27 mouse cellular contexts compared by ENCODE assay signal in the genomic region with DNA sequence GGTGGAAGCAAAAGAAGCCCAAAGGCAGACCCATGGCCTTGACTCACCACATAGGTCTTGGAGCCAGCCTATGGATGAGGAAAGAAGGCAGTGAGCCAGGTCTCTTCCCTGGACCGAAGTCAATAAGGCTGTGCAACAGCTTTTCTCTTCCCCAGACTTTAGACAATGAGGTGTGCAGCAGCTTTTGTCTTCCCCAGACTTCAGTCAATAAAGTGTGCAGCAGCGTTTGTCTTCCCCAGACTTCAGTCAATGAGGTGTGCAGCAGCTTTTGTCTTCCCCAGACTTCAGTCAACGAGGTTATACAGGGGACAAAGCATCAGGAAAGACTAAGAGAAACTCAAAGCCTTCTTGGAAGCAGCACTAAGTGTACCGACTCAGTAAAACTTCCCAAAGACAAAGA. TPM values are rescaled to one million over a fixed set of nuclear protein-coding genes. Genes with fewer than 3 reads are reported as not detected.
DNase-seq lines count a peak whose midpoint lies in the region; TF ChIP-seq lines count a peak whose summit lies in the region.
"Had no signal": no experiment of that assay in that cellular context is flagged by ENCODE, and none has a peak within 500 bp of the region (broad histone marks: within the 10 kb centered on the region; RNA-seq: fewer than 3 reads in every experiment).

No protein-coding gene starts in this region.

- no peak overlapping the region for H3K9ac ChIP-seq in liver, adult 2 months (ENCODE audit: low read depth, low read length)
- H3K9ac ChIP-seq: embryonic facial prominence, embryonic 12.5 days; heart, embryonic 12.5 days; hindbrain, embryonic 14.5 days; limb, embryonic 15.5 days; lung, embryonic 14.5 days; midbrain, embryonic 15.5 days; neural tube, embryonic 12.5 days had no signal

- H3K27me3 ChIP-seq in liver, adult 2 months (ENCODE audit: control insufficient read depth, insufficient read depth, low read length) = no peaks in the 10 kb centered on the region
- H3K27me3 ChIP-seq in small intestine, adult 2 months (ENCODE audit: control insufficient read depth, insufficient read depth, low read length) = no peaks in the 10 kb centered on the region
- H3K27me3 ChIP-seq: midbrain, embryonic 15.5 days had no signal

- H3K79me2 ChIP-seq in liver, adult 2 months (ENCODE audit: control insufficient read depth, insufficient read depth, low read length) = no peaks in the 10 kb centered on the region

- no peak overlapping the region for H3K4me3 ChIP-seq in liver, adult 2 months (ENCODE audit: insufficient read depth, low read depth, low read length)
- H3K4me3 ChIP-seq in small intestine, adult 2 months (ENCODE audit: low read depth, low read length) = no peak overlapping the region
- H3K4me3 ChIP-seq: embryonic facial prominence, embryonic 12.5 days; heart, embryonic 12.5 days; limb, embryonic 10.5 days; limb, embryonic 15.5 days; midbrain, embryonic 15.5 days; neural tube, embryonic 12.5 days had no signal

- no peak for TF ChIP-seq CTCF in liver, adult 2 months (IDR thresholded peaks at IDR 0.05; ENCODE audit: low read depth, low read length)
- TF ChIP-seq CTCF in small intestine, adult 2 months (IDR thresholded peaks at IDR 0.05; ENCODE audit: extremely low read depth, insufficient read length, insufficient replicate concordance, low read depth, low read length) = no peak

- TF ChIP-seq POLR2A in liver, adult 2 months (IDR thresholded peaks at IDR 0.05; ENCODE audit: extremely low read depth, insufficient read depth, low read length) = no peak
- TF ChIP-seq POLR2A in small intestine, adult 2 months (IDR thresholded peaks at IDR 0.05; ENCODE audit: low read depth, low read length) = no peak

- peaks cover 22% of the 10 kb centered on the region for H3K4me1 ChIP-seq in liver, adult 2 months (ENCODE audit: control insufficient read depth, insufficient read depth, low read length)
- H3K4me1 ChIP-seq in small intestine, adult 2 months (ENCODE audit: control insufficient read depth, insufficient read depth, insufficient read length, low read length) = peaks cover 49% of the 10 kb centered on the region

- no peaks in the 10 kb centered on the region for H3K36me3 ChIP-seq in liver, adult 2 months (ENCODE audit: control insufficient read depth, insufficient read depth, low read length)
- no peaks in the 10 kb centered on the region for H3K36me3 ChIP-seq in small intestine, adult 2 months (ENCODE audit: control insufficient read depth, insufficient read depth, low read length)
- H3K36me3 ChIP-seq: embryonic facial prominence, embryonic 12.5 days; heart, embryonic 12.5 days; limb, embryonic 10.5 days; limb, embryonic 15.5 days; midbrain, embryonic 15.5 days; neural tube, embryonic 12.5 days had no signal

- peak overlapping the region; percentile 98 for H3K27ac ChIP-seq in liver, adult 2 months (replicated peaks; ENCODE audit: insufficient read depth, low read depth, low read length)
- H3K27ac ChIP-seq in small intestine, adult 2 months (ENCODE audit: insufficient read depth, low read depth, low read length) = peak overlapping the region; percentile 99
- H3K27ac ChIP-seq: embryonic facial prominence, embryonic 12.5 days; hindbrain, embryonic 14.5 days; limb, embryonic 10.5 days; limb, embryonic 15.5 days; midbrain, embryonic 15.5 days; neural tube, embryonic 12.5 days had no signal

- DNase-seq in liver, adult 2 months (ENCODE audit: extremely low read depth, low read depth, low spot score) = no peak
- no peak for DNase-seq in liver
- peak; percentile 31 for DNase-seq in ES-CJ7 (ENCODE audit: low read depth, low spot score)
- DNase-seq in ZHBTc4 (ENCODE audit: low read depth, low spot score) = peak; percentile 46
- no peak for DNase-seq in right cerebral cortex, postnatal 14 days
- DNase-seq in neural tube, embryonic 10.5 days (ENCODE audit: extremely low spot score, low spot score) = no peak
- DNase-seq: adrenal gland, postnatal 10 days; cerebellum, adult 8-10 months; cerebellum, postnatal 36 days; embryo, embryonic 11 days; gastrocnemius, postnatal 14 days; heart, adult 11 months; heart, postnatal 4 days; lung, embryonic 14.5 days; lung, postnatal 14 days; right cerebral cortex, adult 18-20 months; right cerebral cortex, postnatal 4 days; thymus, adult 2 months; thymus, postnatal 36 days had no signal

- WGBS in liver, adult 2 months = 86% methylated on average over 4 of the region's 4 CpGs
- WGBS in small intestine, adult 2 months = 81% methylated on average over 4 of the region's 4 CpGs

RNA-seq across cellular contexts. Expression of gene Tcf7l2, which starts 39.5 kb away (rescaled TPM):
- 3.2 and 4.6 TPM in 2 replicates for total RNA-seq in liver, adult 2 months (2014; rRNA removed)
- polyA plus RNA-seq in liver, adult 2 months (2012; rRNA removed) = 13.3 and 14.6 TPM in 2 replicates
- polyA plus RNA-seq in small intestine, adult 2 months (2012; rRNA removed) = 19.4 and 45.3 TPM in 2 replicates

Comparison
In these comparisons a context has a peak if more than half of its experiments do, and no peak if none do; other contexts are left out.
1. DNase-seq: peak in ES-CJ7 (single experiment) and ZHBTc4 (single experiment); none in liver, adult 2 months (single experiment), liver (single experiment), right cerebral cortex, postnatal 14 days (single experiment) and neural tube, embryonic 10.5 days (single experiment).